Mouse (Mus musculus) cerebellum, adult 2 months (tissue): Measurements from ENCODE around the gene Cygb.

ENCODE experiments used
- CTCF ChIP-seq: fragments of 200-500 bp; IDR thresholded peaks from 2 replicates; pipeline ENCODE4 v1.5.1; 2011; ENCODE audit warnings: low read depth, mild to moderate bottlenecking, control low read depth, low read length, moderate library complexity, borderline replicate concordance; ENCODE audit not compliant: insufficient read depth
- POLR2A ChIP-seq: fragments of 200-500 bp; IDR thresholded peaks from 2 replicates; pipeline ENCODE4 v1.6.1; 2011; ENCODE audit warnings: low read length, control low read depth, borderline replicate concordance; ENCODE audit not compliant: insufficient read depth

DNA sequence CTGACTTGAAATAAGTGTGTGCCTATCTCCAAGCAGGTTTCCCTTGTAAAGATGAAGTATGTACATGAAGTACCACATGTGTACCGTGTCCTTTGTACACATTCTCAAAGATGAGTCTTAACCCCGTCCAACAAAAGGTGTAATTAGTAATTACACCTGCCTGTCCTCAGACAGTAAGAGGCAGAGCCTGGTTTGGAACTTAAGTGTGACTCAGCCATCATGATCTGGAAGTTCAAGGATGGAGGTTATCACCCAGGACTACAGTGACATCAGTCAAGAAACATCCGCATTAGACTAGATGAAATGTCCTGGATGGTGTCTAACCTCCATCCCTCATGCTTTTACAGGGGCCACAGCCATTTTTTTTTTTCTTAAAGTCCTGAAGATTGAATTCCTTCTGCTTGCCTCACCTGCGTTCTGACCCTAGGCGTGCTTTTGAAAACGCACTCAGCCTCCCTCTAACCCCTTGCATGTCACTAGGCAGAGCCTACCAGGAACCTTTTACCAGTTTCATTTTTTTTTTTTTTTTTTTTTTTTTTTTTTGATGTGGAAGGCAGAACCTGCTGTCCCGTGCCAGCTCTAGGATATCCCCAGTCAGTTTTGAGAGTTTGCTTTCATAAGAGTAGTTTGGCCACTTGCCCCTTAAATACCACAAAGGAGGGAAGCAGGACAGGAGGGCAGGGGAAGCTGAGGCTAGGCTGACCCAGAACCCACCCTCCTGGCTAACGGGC, 23.8 kb upstream of the Cygb start:
- no peak for TF ChIP-seq CTCF
- TF ChIP-seq POLR2A: no peak
